Mouse (Mus musculus): ENCODE measurements around the gene Gpsm3.

DNA sequence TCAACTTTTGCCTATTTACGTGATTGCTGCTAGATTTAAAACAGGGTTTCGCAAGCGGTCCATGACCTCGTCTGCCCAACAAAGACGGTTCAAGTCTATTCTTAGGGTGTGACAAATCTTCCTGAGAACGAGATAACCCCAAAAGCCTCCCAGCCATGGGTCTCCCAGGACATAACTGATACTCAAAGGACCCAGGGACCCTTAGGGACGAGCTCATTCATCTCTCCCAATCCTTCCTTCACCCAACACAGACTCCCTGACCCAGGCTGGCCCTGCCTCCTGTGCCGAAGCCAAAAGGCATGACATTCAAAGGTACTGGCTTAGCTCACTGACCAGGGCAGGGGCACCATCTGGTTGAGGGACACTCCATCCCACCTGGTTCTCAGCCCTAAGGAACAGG, 33.2 kb upstream of the Gpsm3 start:
- no peak for TF ChIP-seq CTCF (IDR thresholded peaks at IDR 0.05; ENCODE audit: extremely low read depth, insufficient read depth, low read length)
- TF ChIP-seq POLR2A (IDR thresholded peaks at IDR 0.05; ENCODE audit: extremely low read depth, insufficient read depth, low read length) = no peak

All from cortical plate, adult 2 months (tissue).